Mouse (Mus musculus) right cerebral cortex, adult 2 months (tissue): ENCODE measurements around the gene Sec14l4.
"Not testable (repeated sequence)": the region's sequence is repeated elsewhere in the genome, so short reads cannot be mapped to it uniquely, and the experiment has no call there.

Experiments
- DNase-seq, 2 experiments: peaks; one replicate each; pipeline ENCODE4 v3.0.0; 2021 to 2022; ENCODE audit warnings: low spot score in 2 of 2

Gene Sec14l4

GRCm38 (mm10) chr11:4031126-4031941 lies at the start of gene Sec14l4:
Gene Sec14l4, plus strand, starts transcription at chr11:4031462.
- DNase-seq: no peak

- DNase-seq: no peak
Measured at GRCm38 (mm10) chr11:3981536-3981935, 49.7 kb upstream of the Sec14l4 start.

DNA sequence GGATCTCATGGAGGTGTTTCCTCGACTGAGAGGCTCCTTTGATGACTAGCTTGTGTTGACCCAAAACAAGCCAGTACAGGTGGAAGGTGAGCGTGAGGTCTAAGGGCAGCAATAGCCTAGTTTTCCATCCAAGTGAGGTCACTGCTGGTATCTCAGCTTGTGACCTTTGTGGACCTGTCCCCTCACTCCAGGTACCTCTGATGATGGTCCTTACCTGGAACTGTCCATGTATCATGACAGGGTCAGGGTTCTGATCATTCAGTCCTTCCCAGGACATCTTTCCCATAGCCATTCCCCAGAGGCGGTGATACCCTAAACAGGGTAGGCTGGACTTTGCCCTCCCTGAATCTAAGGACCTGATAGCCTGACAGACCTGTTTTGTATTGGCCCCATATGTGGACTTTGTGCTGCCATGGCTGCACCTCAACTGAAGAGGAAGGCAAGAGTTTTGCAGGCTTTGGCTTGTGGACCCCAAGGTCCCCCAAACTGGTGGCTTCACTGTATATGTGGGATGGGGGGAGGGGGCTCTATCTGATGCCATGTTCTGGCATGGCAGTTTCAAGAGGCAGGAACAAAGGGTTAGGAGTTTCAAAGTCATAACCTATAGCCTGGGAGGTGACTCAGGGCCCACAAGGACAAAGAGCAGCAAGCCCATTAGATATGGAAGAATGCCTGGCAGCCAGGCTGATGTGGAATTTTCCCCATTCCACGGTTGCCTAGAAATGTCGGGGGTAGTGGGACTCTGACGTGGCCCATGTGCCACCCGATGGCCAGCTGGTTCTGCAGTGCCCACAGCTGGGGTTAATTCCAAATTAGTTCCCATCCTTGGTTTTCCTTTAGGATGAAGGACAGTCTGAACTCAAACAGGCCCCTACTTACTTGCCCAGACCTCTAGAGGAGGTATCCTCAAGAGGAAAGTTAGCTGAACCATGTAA lies 48.7 kb upstream of the Sec14l4 start:
- DNase-seq: no peak

GRCm38 (mm10) chr11:3983291-3983862 lies 47.9 kb upstream of the Sec14l4 start, which contains the start of gene Gal3st1:
Gene Gal3st1, plus strand, starts transcription at chr11:3983636.
- peak in 1 of 2 experiments; percentile 24 for DNase-seq

GRCm38 (mm10) chr11:3983863-3984745 lies 47.2 kb upstream of the Sec14l4 start:
- DNase-seq: peak in 1 of 2 experiments; percentile 19

GRCm38 (mm10) chr11:3989748-3990147 lies 41.5 kb upstream of the Sec14l4 start:
- no peak for DNase-seq

- no peak for DNase-seq
Measured at GRCm38 (mm10) chr11:3993132-3993531, 38.1 kb upstream of the Sec14l4 start.

GRCm38 (mm10) chr11:3993914-3994313 lies 37.3 kb upstream of the Sec14l4 start:
- DNase-seq: no peak

- no peak for DNase-seq
Measured at GRCm38 (mm10) chr11:3995511-3995910, 35.8 kb upstream of the Sec14l4 start.

- no peak for DNase-seq
Measured at GRCm38 (mm10) chr11:3996840-3997239, 34.4 kb upstream of the Sec14l4 start.

- no peak for DNase-seq
Measured at GRCm38 (mm10) chr11:3997978-3998720, 33.1 kb upstream of the Sec14l4 start.

DNA sequence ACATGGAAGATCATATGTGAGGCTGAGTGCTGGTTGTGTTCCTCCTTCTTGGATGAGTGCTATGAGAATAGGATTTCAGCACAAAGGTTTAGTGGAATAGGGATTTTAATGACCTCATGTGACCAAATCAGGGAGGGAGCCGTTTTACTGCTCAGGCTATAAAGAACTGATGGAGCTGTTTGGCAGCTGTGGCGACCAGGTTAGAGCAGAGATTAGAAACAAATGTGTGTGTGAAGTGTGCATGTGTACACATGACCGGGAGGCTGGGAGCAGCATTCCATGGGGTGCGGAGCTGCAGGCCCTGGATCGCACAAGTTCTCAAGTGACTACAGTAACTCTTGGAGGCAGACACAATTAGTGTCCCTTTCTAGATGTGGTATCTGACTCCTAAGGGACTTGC lies 31.7 kb upstream of the Sec14l4 start:
- DNase-seq: no peak

DNA sequence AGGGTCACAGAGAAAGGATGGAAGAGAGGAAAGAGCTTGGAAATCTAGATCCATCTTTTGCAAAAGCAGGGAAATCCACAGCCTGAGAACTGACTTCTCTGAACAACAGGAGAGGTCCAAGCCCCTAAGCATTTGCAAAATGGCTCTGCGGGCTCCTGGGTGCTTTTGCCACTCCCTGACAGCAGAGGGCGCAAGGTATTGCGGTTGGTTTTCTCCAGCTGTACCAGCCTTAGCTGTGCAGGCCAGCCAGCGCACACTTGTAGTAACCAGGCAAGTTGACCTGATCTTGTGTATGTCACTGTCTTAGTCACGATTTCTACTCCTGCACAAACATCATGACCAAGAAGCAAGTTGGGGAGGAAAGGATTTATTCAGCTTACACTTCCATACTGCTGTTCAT lies 29.7 kb upstream of the Sec14l4 start:
- DNase-seq: peak; percentile 76 to 83

DNA sequence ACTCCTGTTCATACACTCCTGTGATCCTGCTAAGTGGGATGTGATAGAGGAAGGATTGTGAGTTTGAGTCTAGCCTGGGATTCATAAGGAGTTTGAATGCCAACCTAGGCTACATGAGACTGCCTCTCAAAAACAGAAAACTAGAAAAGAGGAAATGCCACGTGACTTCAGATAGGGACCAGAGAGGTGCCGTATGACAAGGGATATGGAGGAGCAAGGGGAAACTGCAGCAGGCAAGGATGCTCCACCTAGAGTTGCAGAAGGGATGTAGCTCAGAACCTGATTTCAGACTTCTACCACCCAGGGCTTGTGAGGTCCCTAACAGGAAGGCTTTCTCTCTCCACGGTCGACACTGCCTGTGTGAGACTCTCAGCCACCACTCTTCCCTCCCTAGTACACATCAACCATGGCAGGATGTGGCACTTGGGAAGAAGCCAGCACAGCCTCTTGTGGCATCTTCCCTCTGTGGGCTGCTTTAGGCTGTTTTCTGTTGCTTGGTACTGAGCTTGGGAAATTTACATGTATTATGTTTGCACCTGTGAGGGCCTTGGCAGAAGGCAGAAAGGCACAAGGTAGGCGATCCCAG lies 25.9 kb upstream of the Sec14l4 start:
- DNase-seq: no peak

DNA sequence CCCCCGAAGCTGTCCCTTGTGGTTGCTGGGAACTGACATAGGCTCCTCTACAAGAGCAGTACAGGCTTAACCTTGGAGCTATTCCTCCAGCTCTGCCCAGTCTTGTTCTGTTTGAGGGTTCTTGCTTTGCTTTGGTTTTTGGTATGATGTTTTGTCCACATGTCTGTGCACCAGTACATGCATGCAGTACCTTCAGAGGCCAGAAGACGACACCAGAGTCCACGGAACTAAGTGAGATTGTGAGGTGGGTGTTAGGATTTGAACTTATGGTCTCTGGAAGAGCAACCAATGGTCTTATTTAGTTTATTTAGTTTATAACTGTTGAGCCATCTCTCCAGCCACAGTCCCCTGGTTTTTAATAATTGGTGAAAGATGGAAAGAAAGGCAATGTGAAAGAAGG lies 24.8 kb upstream of the Sec14l4 start:
- DNase-seq: no peak

GRCm38 (mm10) chr11:4012616-4013015 lies 18.6 kb upstream of the Sec14l4 start:
- no peak for DNase-seq

- not testable (repeated sequence) for DNase-seq
Measured at GRCm38 (mm10) chr11:4015796-4016195, 15.5 kb upstream of the Sec14l4 start.

DNA sequence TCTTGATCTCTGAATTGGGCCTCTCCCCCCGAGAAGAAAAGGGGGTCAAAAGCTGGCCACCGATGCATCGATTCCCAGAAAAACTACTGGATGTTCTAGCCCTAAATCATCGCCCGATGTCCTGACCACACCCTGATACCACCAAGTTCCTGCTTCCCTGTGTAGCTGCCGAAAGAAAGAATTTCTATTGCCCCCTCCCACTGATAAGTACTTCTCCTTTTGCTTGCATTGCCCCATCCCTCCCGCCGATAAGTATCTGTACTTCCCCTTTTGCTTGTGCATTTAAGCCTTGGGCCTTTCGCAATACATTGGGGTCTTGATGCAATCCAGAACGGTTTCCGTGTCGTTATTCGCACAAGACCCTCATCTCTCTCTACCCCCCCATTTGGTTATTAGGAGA lies 9.2 kb upstream of the Sec14l4 start:
- not testable (repeated sequence) for DNase-seq

GRCm38 (mm10) chr11:4023321-4023720 lies 7.9 kb upstream of the Sec14l4 start:
- DNase-seq: no peak

- no peak for DNase-seq
Measured at GRCm38 (mm10) chr11:4027066-4027465, 4.2 kb upstream of the Sec14l4 start.
